Mouse (Mus musculus): ENCODE measurements at regions not wholly inside any gene's neighbourhood (a gene's known extent, or its start where the extent isn't known, plus 50 kb on each side); places are given as distances from the start of the nearest gene placed in this dataset.

- Histone ChIP-seq H3K9me3 (replicated peaks) (no peaks in the 10 kb centered on the region), H3K9ac (no peak overlapping the region), H3K4me2 (no peak overlapping the region), H3K4me1 (replicated peaks) (peaks cover 20% of the 10 kb centered on the region), H3K27me3 (no peaks in the 10 kb centered on the region), H3K4me3 (no peak overlapping the region), H3K27ac (no peak overlapping the region), H3K36me3 (no peaks in the 10 kb centered on the region)
- 82% methylated on average over 3 of the region's 3 CpGs for WGBS
- ATAC-seq (replicated peaks; ENCODE audit: insufficient number of reproducible peaks, insufficient read depth, low FRiP score, low read depth) = no peak
Observed at GRCm38 (mm10) chr12:25325901-25326300, 229.0 kb upstream of the Id2 start.

GRCm38 (mm10) chr12:25323171-25323570 is 226.2 kb upstream of the Id2 start:
- Histone ChIP-seq H3K27ac (no peak overlapping the region), H3K27me3 (no peaks in the 10 kb centered on the region), H3K4me2 (no peak overlapping the region), H3K9ac (no peak overlapping the region), H3K4me3 (no peak overlapping the region), H3K36me3 (no peaks in the 10 kb centered on the region), H3K9me3 (replicated peaks) (no peaks in the 10 kb centered on the region), H3K4me1 (replicated peaks) (0 out of 2 replicates have a peak, but pooled peaks cover 3% of the 10 kb centered on the region)
- no peak for ATAC-seq (replicated peaks; ENCODE audit: insufficient number of reproducible peaks, insufficient read depth, low FRiP score, low read depth)
- WGBS = 77% methylated on average over 1 of the region's 1 CpGs

- ATAC-seq (replicated peaks; ENCODE audit: insufficient number of reproducible peaks, insufficient read depth, low FRiP score, low read depth) = no peak
- H3K36me3 ChIP-seq = no peaks in the 10 kb centered on the region
- peaks cover 12% of the 10 kb centered on the region; the same call in 1 of the 2 replicates for H3K4me1 ChIP-seq (replicated peaks)
- no peak overlapping the region for H3K9ac ChIP-seq
- H3K27me3 ChIP-seq = no peaks in the 10 kb centered on the region
- H3K4me2 ChIP-seq = no peak overlapping the region
- H3K27ac ChIP-seq = no peak overlapping the region
- H3K4me3 ChIP-seq = no peak overlapping the region
- WGBS = 90% methylated on average over 3 of the region's 3 CpGs
- no peaks in the 10 kb centered on the region for H3K9me3 ChIP-seq (replicated peaks)
Observed at GRCm38 (mm10) chr12:25320262-25320767, 223.4 kb upstream of the Id2 start.

GRCm38 (mm10) chr12:25319846-25320245 is 222.9 kb upstream of the Id2 start:
- no peak overlapping the region for H3K27ac ChIP-seq
- 75% methylated on average over 2 of the region's 2 CpGs for WGBS
- ATAC-seq (replicated peaks; ENCODE audit: insufficient number of reproducible peaks, insufficient read depth, low FRiP score, low read depth) = no peak
- H3K27me3 ChIP-seq = no peaks in the 10 kb centered on the region
- H3K36me3 ChIP-seq = no peaks in the 10 kb centered on the region
- no peak overlapping the region for H3K9ac ChIP-seq
- peaks cover 12% of the 10 kb centered on the region; the same call in 1 of the 2 replicates for H3K4me1 ChIP-seq (replicated peaks)
- H3K4me3 ChIP-seq = no peak overlapping the region
- no peak overlapping the region for H3K4me2 ChIP-seq
- no peaks in the 10 kb centered on the region for H3K9me3 ChIP-seq (replicated peaks)

GRCm38 (mm10) chr12:25318072-25318671 is 221.2 kb upstream of the Id2 start:
- WGBS = 46% methylated on average over 4 of the region's 4 CpGs
- H3K4me3 ChIP-seq = no peak overlapping the region
- H3K27ac ChIP-seq = peak overlapping the region; percentile 75
- H3K9me3 ChIP-seq (replicated peaks) = no peaks in the 10 kb centered on the region
- H3K27me3 ChIP-seq = no peaks in the 10 kb centered on the region
- no peak overlapping the region for H3K9ac ChIP-seq
- H3K36me3 ChIP-seq = no peaks in the 10 kb centered on the region
- peak; percentile 87 for ATAC-seq (replicated peaks; ENCODE audit: insufficient number of reproducible peaks, insufficient read depth, low FRiP score, low read depth)
- no peak overlapping the region for H3K4me2 ChIP-seq
- peaks cover 12% of the 10 kb centered on the region; the same call in 1 of the 2 replicates for H3K4me1 ChIP-seq (replicated peaks)

GRCm38 (mm10) chr12:25315969-25316368 is 219.0 kb upstream of the Id2 start:
- no peaks in the 10 kb centered on the region for H3K27me3 ChIP-seq
- H3K4me3 ChIP-seq = no peak overlapping the region
- no peak overlapping the region for H3K27ac ChIP-seq
- H3K4me2 ChIP-seq = no peak overlapping the region
- H3K9ac ChIP-seq = no peak overlapping the region
- no peak for ATAC-seq (replicated peaks; ENCODE audit: insufficient number of reproducible peaks, insufficient read depth, low FRiP score, low read depth)
- 89% methylated on average over 1 of the region's 1 CpGs for WGBS
- H3K9me3 ChIP-seq (replicated peaks) = no peaks in the 10 kb centered on the region
- H3K4me1 ChIP-seq (replicated peaks) = peaks cover 17% of the 10 kb centered on the region; the same call in 1 of the 2 replicates
- H3K36me3 ChIP-seq = no peaks in the 10 kb centered on the region

GRCm38 (mm10) chr12:25313212-25313611 is 216.3 kb upstream of the Id2 start:
- Histone ChIP-seq H3K27ac (no peak overlapping the region), H3K4me1 (replicated peaks) (peaks cover 24% of the 10 kb centered on the region), H3K4me2 (no peak overlapping the region), H3K4me3 (no peak overlapping the region), H3K9ac (no peak overlapping the region), H3K9me3 (replicated peaks) (no peaks in the 10 kb centered on the region), H3K36me3 (no peaks in the 10 kb centered on the region), H3K27me3 (no peaks in the 10 kb centered on the region)
- ATAC-seq (replicated peaks; ENCODE audit: insufficient number of reproducible peaks, insufficient read depth, low FRiP score, low read depth) = no peak

- peaks cover 17% of the 10 kb centered on the region for H3K4me1 ChIP-seq (replicated peaks)
- H3K4me2 ChIP-seq = no peak overlapping the region
- H3K27ac ChIP-seq = no peak overlapping the region
- whole genome bisulfite sequencing = 85% methylated on average over 2 of the region's 2 CpGs
- ATAC-seq (replicated peaks; ENCODE audit: insufficient number of reproducible peaks, insufficient read depth, low FRiP score, low read depth) = no peak
- no peaks in the 10 kb centered on the region for H3K36me3 ChIP-seq
- H3K9ac ChIP-seq = no peak overlapping the region
- H3K4me3 ChIP-seq = no peak overlapping the region
- no peaks in the 10 kb centered on the region for H3K27me3 ChIP-seq
- no peaks in the 10 kb centered on the region for H3K9me3 ChIP-seq (replicated peaks)
Observed at GRCm38 (mm10) chr12:25312390-25312789, 215.4 kb upstream of the Id2 start.

- Histone ChIP-seq H3K9me3 (replicated peaks) (no peaks in the 10 kb centered on the region), H3K4me1 (replicated peaks) (peaks cover 15% of the 10 kb centered on the region), H3K4me3 (no peak overlapping the region), H3K4me2 (no peak overlapping the region), H3K9ac (no peak overlapping the region), H3K27ac (no peak overlapping the region), H3K27me3 (no peaks in the 10 kb centered on the region), H3K36me3 (no peaks in the 10 kb centered on the region)
- no peak for ATAC-seq (replicated peaks; ENCODE audit: insufficient number of reproducible peaks, insufficient read depth, low FRiP score, low read depth)
- WGBS = 81% methylated on average over 7 of the region's 7 CpGs
Observed at GRCm38 (mm10) chr12:25311728-25312127, 214.8 kb upstream of the Id2 start.

GRCm38 (mm10) chr12:25310293-25310946 is 213.5 kb upstream of the Id2 start:
- no peaks in the 10 kb centered on the region for H3K27me3 ChIP-seq
- H3K27ac ChIP-seq = peak overlapping the region; percentile 8; the same call in 1 of the 2 replicates
- no peak for ATAC-seq (replicated peaks; ENCODE audit: insufficient number of reproducible peaks, insufficient read depth, low FRiP score, low read depth)
- no peak overlapping the region for H3K4me3 ChIP-seq
- no peaks in the 10 kb centered on the region for H3K9me3 ChIP-seq (replicated peaks)
- H3K4me1 ChIP-seq (replicated peaks) = peaks cover 15% of the 10 kb centered on the region
- H3K36me3 ChIP-seq = no peaks in the 10 kb centered on the region
- H3K4me2 ChIP-seq = no peak overlapping the region
- no peak overlapping the region for H3K9ac ChIP-seq
- 43% methylated on average over 6 of the region's 6 CpGs for WGBS

- Histone ChIP-seq H3K27ac (no peak overlapping the region), H3K4me2 (no peak overlapping the region), H3K27me3 (no peaks in the 10 kb centered on the region), H3K4me1 (replicated peaks) (peaks cover 16% of the 10 kb centered on the region), H3K4me3 (no peak overlapping the region), H3K9ac (no peak overlapping the region), H3K36me3 (no peaks in the 10 kb centered on the region), H3K9me3 (replicated peaks) (no peaks in the 10 kb centered on the region)
- WGBS = 92% methylated on average over 6 of the region's 6 CpGs
- no peak for ATAC-seq (replicated peaks; ENCODE audit: insufficient number of reproducible peaks, insufficient read depth, low FRiP score, low read depth)
Observed at GRCm38 (mm10) chr12:25309234-25309633, 212.3 kb upstream of the Id2 start.
